Mouse (Mus musculus): ENCODE measurements around the gene Epn2. TPM values are rescaled to one million over a fixed set of nuclear protein-coding genes. Genes with fewer than 3 reads are reported as not detected.

The Epn2 gene
- polyA plus RNA-seq, 1 experiment from 2014 or later, result 28.5 TPM

- H3K9me3 ChIP-seq, result no peaks in the 10 kb centered on the region
- peak within 1 kb of the TSS; percentile 54 for H3K4me2 ChIP-seq
- H3K9ac ChIP-seq (replicated peaks), result peak within 1 kb of the TSS; percentile 63
- peak within 1 kb of the TSS; percentile 59 for H3K4me3 ChIP-seq (replicated peaks)
- under 1% methylated on average over 39 of the region's 39 CpGs for WGBS
- H3K27ac ChIP-seq, result peak within 1 kb of the TSS; percentile 85
- no peaks in the 10 kb centered on the region for H3K27me3 ChIP-seq
- H3K36me3 ChIP-seq, result peaks cover 15% of the 10 kb centered on the region; the same call in 1 of the 2 replicates
- peak; percentile 91 for ATAC-seq (ENCODE audit: insufficient number of reproducible peaks, insufficient read depth, low FRiP score, low TSS enrichment, low read depth)
- peaks cover 21% of the 10 kb centered on the region for H3K4me1 ChIP-seq (replicated peaks)
Measured at GRCm38 (mm10) chr11:61504713-61505257, 74.7 kb downstream of the Epn2 start, which contains the start of gene B9d1. B9d1 (plus strand) TSS chr11:61505144.

GRCm38 (mm10) chr11:61503933-61504332 is 75.6 kb downstream of the Epn2 start:
- no peak for ATAC-seq (ENCODE audit: insufficient number of reproducible peaks, insufficient read depth, low FRiP score, low TSS enrichment, low read depth)
- Histone ChIP-seq H3K4me2 (no peak overlapping the region), H3K9me3 (no peaks in the 10 kb centered on the region), H3K4me1 (replicated peaks) (peaks cover 25% of the 10 kb centered on the region), H3K27me3 (no peaks in the 10 kb centered on the region), H3K27ac (peak overlapping the region; percentile 50), H3K36me3 (0 out of 2 replicates have a peak, but pooled peaks cover 6% of the 10 kb centered on the region), H3K9ac (replicated peaks) (no peak overlapping the region), H3K4me3 (replicated peaks) (peak overlapping the region; percentile 59; the same call in 1 of the 2 replicates)
- WGBS, result 42% methylated on average over 8 of the region's 8 CpGs

GRCm38 (mm10) chr11:61498736-61499504 is 80.6 kb downstream of the Epn2 start:
- Histone ChIP-seq H3K27ac (0 out of 2 replicates have a peak overlapping the region, but pooled peaks have one; percentile 29), H3K4me1 (replicated peaks) (peaks cover 9% of the 10 kb centered on the region), H3K9me3 (no peaks in the 10 kb centered on the region), H3K9ac (replicated peaks) (no peak overlapping the region), H3K4me3 (replicated peaks) (no peak overlapping the region), H3K4me2 (no peak overlapping the region), H3K36me3 (no peaks in the 10 kb centered on the region), H3K27me3 (no peaks in the 10 kb centered on the region)
- 58% methylated on average over 6 of the region's 6 CpGs for WGBS
- no peak for ATAC-seq (ENCODE audit: insufficient number of reproducible peaks, insufficient read depth, low FRiP score, low TSS enrichment, low read depth)

- no peak overlapping the region for H3K9ac ChIP-seq (replicated peaks)
- no peak overlapping the region for H3K27ac ChIP-seq
- H3K4me3 ChIP-seq (replicated peaks), result no peak overlapping the region
- H3K4me1 ChIP-seq (replicated peaks), result peaks cover 13% of the 10 kb centered on the region
- no peaks in the 10 kb centered on the region for H3K9me3 ChIP-seq
- H3K36me3 ChIP-seq, result peaks cover 6% of the 10 kb centered on the region
- no peak overlapping the region for H3K4me2 ChIP-seq
- H3K27me3 ChIP-seq, result no peaks in the 10 kb centered on the region
- WGBS, result 78% methylated on average over 1 of the region's 1 CpGs
- no peak for ATAC-seq (ENCODE audit: insufficient number of reproducible peaks, insufficient read depth, low FRiP score, low TSS enrichment, low read depth)
Measured at GRCm38 (mm10) chr11:61497490-61497889, 82.0 kb downstream of the Epn2 start.

- Histone ChIP-seq H3K27me3 (no peaks in the 10 kb centered on the region), H3K4me1 (replicated peaks) (peaks cover 18% of the 10 kb centered on the region), H3K9ac (replicated peaks) (no peak overlapping the region), H3K9me3 (no peaks in the 10 kb centered on the region), H3K4me3 (replicated peaks) (no peak overlapping the region), H3K27ac (peak overlapping the region; percentile 90; the same call in 1 of the 2 replicates), H3K36me3 (peaks cover 25% of the 10 kb centered on the region), H3K4me2 (no peak overlapping the region)
- no peak for ATAC-seq (ENCODE audit: insufficient number of reproducible peaks, insufficient read depth, low FRiP score, low TSS enrichment, low read depth)
- 91% methylated on average over 2 of the region's 2 CpGs for WGBS
Measured at GRCm38 (mm10) chr11:61495528-61495927, 84.0 kb downstream of the Epn2 start.

- no peaks in the 10 kb centered on the region for H3K9me3 ChIP-seq
- H3K36me3 ChIP-seq, result peaks cover 37% of the 10 kb centered on the region
- H3K4me3 ChIP-seq (replicated peaks), result peak within 1 kb of the TSS; percentile 87
- no peaks in the 10 kb centered on the region for H3K27me3 ChIP-seq
- H3K4me2 ChIP-seq, result peak within 1 kb of the TSS; percentile 81
- peaks cover 19% of the 10 kb centered on the region for H3K4me1 ChIP-seq (replicated peaks)
- H3K9ac ChIP-seq (replicated peaks), result peak within 1 kb of the TSS; percentile 85
- WGBS, result under 1% methylated on average over 62 of the region's 62 CpGs
- peak within 1 kb of the TSS; percentile 90 for H3K27ac ChIP-seq
- peak; percentile 94 for ATAC-seq (ENCODE audit: insufficient number of reproducible peaks, insufficient read depth, low FRiP score, low TSS enrichment, low read depth)
Measured at GRCm38 (mm10) chr11:61494129-61494997, 85.1 kb downstream of the Epn2 start, which contains the start of gene Mapk7. Mapk7 (minus strand) TSS chr11:61494406.

GRCm38 (mm10) chr11:61493525-61494128 is 85.9 kb downstream of the Epn2 start:
- peak overlapping the region; percentile 87 for H3K4me3 ChIP-seq (replicated peaks)
- no peaks in the 10 kb centered on the region for H3K9me3 ChIP-seq
- peaks cover 44% of the 10 kb centered on the region for H3K36me3 ChIP-seq
- WGBS, result under 1% methylated on average over 38 of the region's 50 CpGs
- H3K9ac ChIP-seq (replicated peaks), result peak overlapping the region; percentile 85
- H3K4me1 ChIP-seq (replicated peaks), result peaks cover 17% of the 10 kb centered on the region
- no peaks in the 10 kb centered on the region for H3K27me3 ChIP-seq
- ATAC-seq (ENCODE audit: insufficient number of reproducible peaks, insufficient read depth, low FRiP score, low TSS enrichment, low read depth), result peak; percentile 56
- H3K4me2 ChIP-seq, result peak overlapping the region; percentile 81
- H3K27ac ChIP-seq, result peak overlapping the region; percentile 88

- H3K27ac ChIP-seq, result 0 out of 2 replicates have a peak overlapping the region, but pooled peaks have one; percentile 88
- H3K4me2 ChIP-seq, result peak overlapping the region; percentile 81
- H3K36me3 ChIP-seq, result peaks cover 52% of the 10 kb centered on the region
- peak overlapping the region; percentile 87 for H3K4me3 ChIP-seq (replicated peaks)
- H3K9ac ChIP-seq (replicated peaks), result peak overlapping the region; percentile 85
- H3K4me1 ChIP-seq (replicated peaks), result peaks cover 20% of the 10 kb centered on the region
- 76% methylated on average over 12 of the region's 12 CpGs for WGBS
- no peak for ATAC-seq (ENCODE audit: insufficient number of reproducible peaks, insufficient read depth, low FRiP score, low TSS enrichment, low read depth)
- no peaks in the 10 kb centered on the region for H3K9me3 ChIP-seq
- H3K27me3 ChIP-seq, result no peaks in the 10 kb centered on the region
Measured at GRCm38 (mm10) chr11:61492749-61493401, 86.6 kb downstream of the Epn2 start.

GRCm38 (mm10) chr11:61490944-61491520 is 88.5 kb downstream of the Epn2 start:
- no peak for ATAC-seq (ENCODE audit: insufficient number of reproducible peaks, insufficient read depth, low FRiP score, low TSS enrichment, low read depth)
- Histone ChIP-seq H3K4me1 (replicated peaks) (peaks cover 39% of the 10 kb centered on the region), H3K27ac (no peak overlapping the region), H3K4me2 (no peak overlapping the region), H3K36me3 (peaks cover 66% of the 10 kb centered on the region), H3K27me3 (no peaks in the 10 kb centered on the region), H3K9ac (replicated peaks) (no peak overlapping the region), H3K4me3 (replicated peaks) (no peak overlapping the region), H3K9me3 (no peaks in the 10 kb centered on the region)
- 92% methylated on average over 22 of the region's 22 CpGs for WGBS

- 97% methylated on average over 8 of the region's 8 CpGs for WGBS
- H3K27ac ChIP-seq, result no peak overlapping the region
- H3K27me3 ChIP-seq, result no peaks in the 10 kb centered on the region
- no peak overlapping the region for H3K4me2 ChIP-seq
- H3K4me3 ChIP-seq (replicated peaks), result no peak overlapping the region
- H3K36me3 ChIP-seq, result peaks cover 66% of the 10 kb centered on the region
- no peak for ATAC-seq (ENCODE audit: insufficient number of reproducible peaks, insufficient read depth, low FRiP score, low TSS enrichment, low read depth)
- H3K4me1 ChIP-seq (replicated peaks), result peaks cover 40% of the 10 kb centered on the region
- H3K9ac ChIP-seq (replicated peaks), result peak overlapping the region; percentile 19
- H3K9me3 ChIP-seq, result no peaks in the 10 kb centered on the region
Measured at GRCm38 (mm10) chr11:61489874-61490273, 89.6 kb downstream of the Epn2 start.
